Mouse (Mus musculus): Measurements from ENCODE around the gene Fam98b.

GRCm38 (mm10) chr2:117309046-117309445 lies 59.5 kb downstream of the Fam98b start:
- TF ChIP-seq CTCF (IDR thresholded peaks at IDR 0.05; ENCODE audit: low read depth, low read length) (no peak), POLR2A (IDR thresholded peaks at IDR 0.05; ENCODE audit: extremely low read depth, insufficient read depth, low read length) (no peak)
